In genomic region chr3:68693441-68694048, GRCm38 (mm10) we compare ENCODE assay signal across 8 mouse cellular contexts. TPM values are rescaled to one million over a fixed set of nuclear protein-coding genes. Genes with fewer than 3 reads are reported as not detected.
A peak's percentile ranks its signal among the peaks of the same experiment; 100 is the strongest.
DNase-seq lines count a peak whose midpoint lies in the region; ATAC-seq lines count a peak whose summit lies in the region.

No protein-coding gene starts in this region.

- DNase-seq in layer of hippocampus, adult 11-12 months (ENCODE audit: low spot score): peak; percentile 75
- DNase-seq in layer of hippocampus, adult 9-10 months (ENCODE audit: low spot score): no peak
- DNase-seq in brain, adult 2 months (ENCODE audit: low read depth, low spot score): peak; percentile 93
- DNase-seq in gastrocnemius, postnatal 10 days: peak; percentile 80
- peak; percentile 49 to 65 for DNase-seq in kidney, postnatal 25 days
- peak; percentile 26 for DNase-seq in liver, embryonic 11.5 days (ENCODE audit: low spot score)
- peak; percentile 89 for DNase-seq in right cerebral cortex, adult 18-20 months
- no peak for DNase-seq in yolk sac, embryonic 10.5 days (ENCODE audit: low spot score)

- no peak overlapping the region for H3K27ac ChIP-seq in liver, embryonic 11.5 days (ENCODE audit: low read depth, low read length)

- WGBS in liver, embryonic 11.5 days: 46% methylated on average over 11 of the region's 11 CpGs

- H3K9ac ChIP-seq in liver, embryonic 11.5 days (ENCODE audit: low read depth, low read length): no peak overlapping the region

- no peaks in the 10 kb centered on the region for H3K36me3 ChIP-seq in liver, embryonic 11.5 days (ENCODE audit: control insufficient read depth, insufficient read depth, low read length)

- H3K4me2 ChIP-seq in liver, embryonic 11.5 days: peak overlapping the region; percentile 50

- no peaks in the 10 kb centered on the region; the same call in 1 of the 2 replicates for H3K4me1 ChIP-seq in liver, embryonic 11.5 days (replicated peaks; ENCODE audit: control insufficient read depth, insufficient read depth, low read length)

- ATAC-seq in liver, embryonic 11.5 days (replicated peaks; ENCODE audit: low FRiP score): no peak

- H3K9me3 ChIP-seq in liver, embryonic 11.5 days (ENCODE audit: control insufficient read depth, low read length): no peaks in the 10 kb centered on the region

- H3K4me3 ChIP-seq in liver, embryonic 11.5 days (ENCODE audit: low read depth, low read length): no peak overlapping the region

- no peaks in the 10 kb centered on the region for H3K27me3 ChIP-seq in liver, embryonic 11.5 days (replicated peaks; ENCODE audit: control insufficient read depth, insufficient read depth, low read length)

RNA-seq across cellular contexts. Expression of gene Il12a, which starts 3.1 kb away (rescaled TPM):
- total RNA-seq in gastrocnemius, postnatal 10 days (2021): 1 to 10 TPM; 4.7 to 6.2 TPM
- 4.2 and 4.7 TPM in 2 replicates for polyA plus RNA-seq in liver, embryonic 11.5 days (2014; fragmentation: Nextera tagmentation; extraction: Ambion mirVana)

Comparison
In these comparisons a context has a peak if more than half of its experiments do, and no peak if none do; other contexts are left out.
1. DNase-seq: peak in layer of hippocampus, adult 11-12 months (single experiment), brain, adult 2 months (single experiment), gastrocnemius, postnatal 10 days (single experiment), kidney, postnatal 25 days (2 of 2), liver, embryonic 11.5 days (single experiment) and right cerebral cortex, adult 18-20 months (single experiment); none in layer of hippocampus, adult 9-10 months (single experiment) and yolk sac, embryonic 10.5 days (single experiment).